Mouse (Mus musculus): ENCODE measurements around the gene Nptx2. TPM values are rescaled to one million over a fixed set of nuclear protein-coding genes. Genes with fewer than 3 reads are reported as not detected.

Gene Nptx2
- total RNA-seq, 2 experiments from 2014 or later, result 0.56 TPM

GRCm38 (mm10) chr5:144565739-144566138 is 20.0 kb downstream of the Nptx2 start:
- no peak for DNase-seq

DNA sequence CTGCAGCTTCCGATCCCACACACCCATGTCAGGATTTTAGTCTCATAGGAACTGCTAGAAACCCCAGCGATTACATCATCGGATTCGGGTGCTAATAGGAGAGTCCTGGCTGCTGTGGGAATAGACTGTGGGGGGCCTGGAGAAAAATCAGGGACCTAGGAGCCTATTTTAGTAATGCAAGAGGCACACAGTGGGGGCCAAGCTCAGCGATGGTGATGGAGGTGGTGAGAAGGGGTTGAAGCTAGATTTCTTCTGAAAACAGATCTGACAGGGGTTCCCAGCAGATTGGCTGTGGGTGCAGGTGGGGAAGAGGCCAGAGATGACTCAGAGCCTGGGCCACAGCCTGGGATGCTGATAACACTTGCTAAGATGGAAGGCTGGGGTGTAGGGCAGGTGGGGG is 39.4 kb downstream of the Nptx2 start:
- no peak for DNase-seq

DNA sequence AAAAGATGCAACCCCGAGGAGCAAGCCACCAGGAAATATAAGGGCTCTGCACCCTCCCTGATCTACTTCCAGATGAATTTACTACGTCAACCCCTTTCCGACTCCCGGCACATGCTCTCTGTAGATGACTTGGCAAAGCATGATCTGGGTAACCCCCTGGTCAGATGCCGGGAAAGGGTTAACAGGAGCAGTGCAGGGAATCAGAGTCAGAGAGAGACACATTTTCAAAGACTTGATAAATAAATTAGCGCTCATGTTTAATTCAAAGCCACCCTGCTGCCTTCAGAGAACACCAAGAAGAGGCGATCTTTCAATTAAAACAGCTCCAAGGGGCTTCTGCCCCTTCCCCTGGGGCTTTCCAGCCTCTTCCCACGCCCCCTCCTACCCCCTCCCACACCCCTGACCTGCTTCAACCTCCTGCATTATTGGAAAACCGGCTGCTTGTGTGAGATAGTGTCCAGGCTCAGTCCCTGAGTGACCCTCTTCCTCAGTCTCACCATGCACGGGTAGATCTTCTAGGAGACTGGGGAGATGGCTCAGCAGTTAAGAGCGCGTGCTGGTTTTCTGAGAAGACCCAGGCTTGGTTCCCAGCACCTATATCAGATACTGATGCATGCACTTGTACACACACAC is 45.7 kb downstream of the Nptx2 start:
- DNase-seq, result no peak

GRCm38 (mm10) chr5:144594796-144595195 is 49.1 kb downstream of the Nptx2 start:
- no peak for DNase-seq

Other genes with a start within 250 kb of the Nptx2 start
- gene Baiap2l1, start 187.8 kb upstream of the Nptx2 start, total RNA-seq (2021), result 10 to 100 TPM in 1 of 2 experiments, 1 to 10 TPM in 1; 8.9 to 15.2 TPM
- 10 to 100 TPM; 23.4 to 30.9 TPM for gene Tmem130, start 215.9 kb downstream of the Nptx2 start, total RNA-seq (2021)
- 100 to 1,000 TPM in 1 of 2 experiments, 10 to 100 TPM in 1; 96.7 to 105 TPM for gene Trrap, start 221.8 kb downstream of the Nptx2 start, total RNA-seq (2021)

Data from adrenal gland, postnatal 36 days (tissue).